Mouse (Mus musculus): ENCODE results near the gene Ddx27. TPM values are rescaled to one million over a fixed set of nuclear protein-coding genes. Genes with fewer than 3 reads are reported as not detected.

Ddx27 gene
- polyA plus RNA-seq, 1 experiment from 2014 or later, result 78.8 TPM

GRCm38 (mm10) chr2:167078931-167079495 lies 64.0 kb downstream of the Ddx27 start:
- H3K27me3 ChIP-seq (replicated peaks), result peaks cover 21% of the 10 kb centered on the region

GRCm38 (mm10) chr2:167079535-167080257 lies 64.7 kb downstream of the Ddx27 start:
- no peak overlapping the region for H3K9ac ChIP-seq
- 69% methylated on average over 18 of the region's 18 CpGs for WGBS (ENCODE audit: insufficient replicate concordance)
- no peak overlapping the region for H3K4me2 ChIP-seq
- no peaks in the 10 kb centered on the region for H3K36me3 ChIP-seq
- H3K4me3 ChIP-seq, result no peak overlapping the region
- ATAC-seq, result no peak
- H3K27ac ChIP-seq, result no peak overlapping the region
- H3K9me3 ChIP-seq (replicated peaks), result no peaks in the 10 kb centered on the region
- H3K27me3 ChIP-seq (replicated peaks), result peaks cover 21% of the 10 kb centered on the region
- peaks cover 8% of the 10 kb centered on the region; the same call in 1 of the 2 replicates for H3K4me1 ChIP-seq

More at GRCm38 (mm10) chr2:167078931-167079495, 64.0 kb downstream of the Ddx27 start:
- H3K4me3 ChIP-seq, result no peak overlapping the region
- no peak for ATAC-seq
- no peak overlapping the region for H3K27ac ChIP-seq
- H3K9ac ChIP-seq, result no peak overlapping the region
- no peaks in the 10 kb centered on the region for H3K36me3 ChIP-seq
- H3K4me1 ChIP-seq, result peaks cover 8% of the 10 kb centered on the region; the same call in 1 of the 2 replicates
- no peak overlapping the region for H3K4me2 ChIP-seq
- H3K9me3 ChIP-seq (replicated peaks), result no peaks in the 10 kb centered on the region
- WGBS (ENCODE audit: insufficient replicate concordance), result 37% methylated on average over 9 of the region's 9 CpGs

- no peak overlapping the region for H3K27ac ChIP-seq
- no peak overlapping the region for H3K4me3 ChIP-seq
- H3K9me3 ChIP-seq (replicated peaks), result no peaks in the 10 kb centered on the region
- peaks cover 8% of the 10 kb centered on the region; the same call in 1 of the 2 replicates for H3K4me1 ChIP-seq
- no peak for ATAC-seq
- no peak overlapping the region for H3K9ac ChIP-seq
- no peak overlapping the region for H3K4me2 ChIP-seq
- H3K36me3 ChIP-seq, result no peaks in the 10 kb centered on the region
- WGBS (ENCODE audit: insufficient replicate concordance), result 66% methylated on average over 3 of the region's 3 CpGs
- peaks cover 21% of the 10 kb centered on the region for H3K27me3 ChIP-seq (replicated peaks)
These were observed 65.4 kb downstream of the Ddx27 start for GRCm38 (mm10) chr2:167080387-167080786.

GRCm38 (mm10) chr2:167081135-167081534 lies 66.1 kb downstream of the Ddx27 start:
- no peak overlapping the region for H3K4me2 ChIP-seq
- no peaks in the 10 kb centered on the region for H3K9me3 ChIP-seq (replicated peaks)
- WGBS (ENCODE audit: insufficient replicate concordance), result 50% methylated on average over 6 of the region's 6 CpGs
- ATAC-seq, result no peak
- peaks cover 8% of the 10 kb centered on the region; the same call in 1 of the 2 replicates for H3K4me1 ChIP-seq
- H3K27ac ChIP-seq, result no peak overlapping the region
- H3K36me3 ChIP-seq, result no peaks in the 10 kb centered on the region
- H3K27me3 ChIP-seq (replicated peaks), result peaks cover 21% of the 10 kb centered on the region
- H3K9ac ChIP-seq, result no peak overlapping the region
- no peak overlapping the region for H3K4me3 ChIP-seq

GRCm38 (mm10) chr2:167081639-167082038 lies 66.6 kb downstream of the Ddx27 start:
- Histone ChIP-seq H3K9me3 (replicated peaks) (no peaks in the 10 kb centered on the region), H3K27ac (no peak overlapping the region), H3K4me2 (no peak overlapping the region), H3K4me3 (no peak overlapping the region), H3K27me3 (replicated peaks) (peaks cover 21% of the 10 kb centered on the region), H3K9ac (no peak overlapping the region), H3K36me3 (no peaks in the 10 kb centered on the region), H3K4me1 (peaks cover 8% of the 10 kb centered on the region; the same call in 1 of the 2 replicates)
- ATAC-seq, result no peak
- WGBS (ENCODE audit: insufficient replicate concordance), result 3% methylated on average over 4 of the region's 4 CpGs

Other genes with a start within 250 kb of the Ddx27 start
- 5.0 and 6.3 TPM in 2 replicates for gene Trp53rkb, start 222.7 kb upstream of the Ddx27 start, polyA plus RNA-seq (2016; fragmentation: Nextera tagmentation; extraction: Ambion mirVana)
- gene Arfgef2, start 209.6 kb upstream of the Ddx27 start, polyA plus RNA-seq (2016; fragmentation: Nextera tagmentation; extraction: Ambion mirVana), result 7.7 and 8.0 TPM in 2 replicates
- 108 and 109 TPM in 2 replicates for gene Cse1l, start 109.2 kb upstream of the Ddx27 start, polyA plus RNA-seq (2016; fragmentation: Nextera tagmentation; extraction: Ambion mirVana)
- gene Stau1, start 18.9 kb upstream of the Ddx27 start, polyA plus RNA-seq (2016; fragmentation: Nextera tagmentation; extraction: Ambion mirVana), result 36.1 and 37.7 TPM in 2 replicates
- 13.7 and 13.8 TPM in 2 replicates for gene Znfx1, start 47.8 kb downstream of the Ddx27 start, polyA plus RNA-seq (2016; fragmentation: Nextera tagmentation; extraction: Ambion mirVana)
- 0.19 and 0.43 TPM in 2 replicates for gene Kcnb1, start 175.0 kb downstream of the Ddx27 start, polyA plus RNA-seq (2016; fragmentation: Nextera tagmentation; extraction: Ambion mirVana)
- gene Ptgis, start 225.4 kb downstream of the Ddx27 start, polyA plus RNA-seq (2016; fragmentation: Nextera tagmentation; extraction: Ambion mirVana), result 2.4 and 2.9 TPM in 2 replicates